Mouse (Mus musculus) liver, embryonic 16.5 days (tissue): ENCODE results near the gene Ttc9. TPM values are rescaled to one million over a fixed set of nuclear protein-coding genes. Genes with fewer than 3 reads are reported as not detected.
A peak's percentile ranks its signal among the peaks of the same experiment; 100 is the strongest.

ENCODE experiments used
- ATAC-seq: fragments of 200-750 bp; cut with Nextera tagmentation; 2 replicates; pipeline ENCODE4 v1.8.0; 2017; ENCODE audit warnings: low read depth, mild to moderate bottlenecking, moderate number of reproducible peaks, moderate library complexity
- H3K27ac ChIP-seq: fragments of 300-500 bp; sonication (generic); 2 replicates; pipeline ENCODE4 v1.5.1; 2014; ENCODE audit warnings: mild to moderate bottlenecking, low read length
- H3K27me3 ChIP-seq: fragments of 300-500 bp; sonication (generic); 2 replicates; pipeline ENCODE4 v1.6.1; 2014; ENCODE audit warnings: low read depth, low read length, mixed read lengths; ENCODE audit not compliant: control insufficient read depth, insufficient read depth
- H3K36me3 ChIP-seq: fragments of 300-500 bp; sonication (generic); 2 replicates; pipeline ENCODE4 v1.6.1; 2014; ENCODE audit warnings: mild to moderate bottlenecking; ENCODE audit not compliant: control insufficient read depth, insufficient read depth
- H3K4me1 ChIP-seq: fragments of 300-500 bp; sonication (generic); 2 replicates; pipeline ENCODE4 v1.6.1; 2014; ENCODE audit warnings: low read depth, low read length, mixed read lengths; ENCODE audit not compliant: control insufficient read depth
- H3K4me2 ChIP-seq: fragments of 300-500 bp; sonication (generic); 2 replicates; pipeline ENCODE4 v1.6.1; 2014; ENCODE audit warnings: low read depth, low read length, mixed read lengths
- H3K4me3 ChIP-seq: fragments of 300-500 bp; sonication (generic); 2 replicates; pipeline ENCODE4 v1.5.1; 2014; ENCODE audit warnings: low read depth, mild to moderate bottlenecking, low read length
- H3K9ac ChIP-seq: fragments of 300-500 bp; sonication (generic); 2 replicates; pipeline ENCODE4 v1.6.1; 2014; ENCODE audit warnings: low read depth, low read length
- H3K9me3 ChIP-seq: fragments of 300-500 bp; sonication (generic); replicated peaks from 2 replicates; pipeline ENCODE4 v1.6.1; 2016; ENCODE audit warnings: low read length; ENCODE audit not compliant: control insufficient read depth
- WGBS: fragments of 180-500 bp; shearing (Covaris S2); extraction: QIAGEN DNeasy Blood & Tissue Kit; methylation state at CpG from one replicate; pipeline ENCODE4 v1.1.7; 2014; ENCODE audit not compliant: insufficient replicate concordance; 5-methylcytosine and 5-hydroxymethylcytosine counted together
- polyA plus RNA-seq: library from polyadenylated mRNA; unstranded; fragments of >200 nt; fragmentation: Nextera tagmentation; extraction: Ambion mirVana; gene quantifications from 2 replicates; pipeline ENCODE4 v1.2.1, GENCODE M21; 2015

The Ttc9 gene
- polyA plus RNA-seq, result 0.18 and 0.44 TPM in 2 replicates

GRCm38 (mm10) chr12:81630915-81631660, at the start of gene Ttc9:
Gene Ttc9, plus strand, starts transcription at chr12:81631249.
- ATAC-seq, result peak; percentile 35; the same call in 1 of the 2 replicates
- no peak within 1 kb of the TSS for H3K27ac ChIP-seq

GRCm38 (mm10) chr12:81594902-81595671, 36.0 kb upstream of the Ttc9 start, which contains the start of gene Med6:
Gene Med6, minus strand, starts transcription at chr12:81595008.
- Histone ChIP-seq H3K27me3 (no peaks in the 10 kb centered on the region), H3K4me3 (peak within 1 kb of the TSS; percentile 98), H3K9ac (peak within 1 kb of the TSS; percentile 78), H3K4me1 (peaks cover 15% of the 10 kb centered on the region), H3K36me3 (peaks cover 8% of the 10 kb centered on the region; the same call in 1 of the 2 replicates), H3K27ac (peak within 1 kb of the TSS; percentile 92), H3K9me3 (no peaks in the 10 kb centered on the region), H3K4me2 (peak within 1 kb of the TSS; percentile 80)
- WGBS, result 2% methylated on average over 36 of the region's 36 CpGs
- peak; percentile 98 for ATAC-seq

More at GRCm38 (mm10) chr12:81630915-81631660, at the start of gene Ttc9:
- no peaks in the 10 kb centered on the region; the same call in 1 of the 2 replicates for H3K4me1 ChIP-seq
- H3K9me3 ChIP-seq, result no peaks in the 10 kb centered on the region
- WGBS, result under 1% methylated on average over 79 of the region's 82 CpGs
- H3K9ac ChIP-seq, result no peak within 1 kb of the TSS
- peaks cover 37% of the 10 kb centered on the region for H3K27me3 ChIP-seq
- H3K4me2 ChIP-seq, result peak within 1 kb of the TSS; percentile 65
- peak within 1 kb of the TSS; percentile 51 for H3K4me3 ChIP-seq
- no peaks in the 10 kb centered on the region for H3K36me3 ChIP-seq

- H3K9me3 ChIP-seq, result no peaks in the 10 kb centered on the region
- peaks cover 15% of the 10 kb centered on the region for H3K4me1 ChIP-seq
- no peak overlapping the region; the same call in 1 of the 2 replicates for H3K9ac ChIP-seq
- H3K4me3 ChIP-seq, result no peak overlapping the region
- WGBS, result 32% methylated on average over 8 of the region's 8 CpGs
- ATAC-seq, result peak; percentile 25
- peak overlapping the region; percentile 86 for H3K27ac ChIP-seq
- no peaks in the 10 kb centered on the region for H3K36me3 ChIP-seq
- 0 out of 2 replicates have a peak, but pooled peaks cover 1% of the 10 kb centered on the region for H3K27me3 ChIP-seq
- H3K4me2 ChIP-seq, result peak overlapping the region; percentile 46
Observed at GRCm38 (mm10) chr12:81596547-81597262, 34.3 kb upstream of the Ttc9 start.

- Histone ChIP-seq H3K9ac (no peak overlapping the region), H3K36me3 (no peaks in the 10 kb centered on the region), H3K27ac (no peak overlapping the region), H3K4me1 (no peaks in the 10 kb centered on the region), H3K4me3 (no peak overlapping the region), H3K27me3 (0 out of 2 replicates have a peak, but pooled peaks cover 2% of the 10 kb centered on the region), H3K9me3 (no peaks in the 10 kb centered on the region), H3K4me2 (no peak overlapping the region)
- 41% methylated on average over 5 of the region's 5 CpGs for WGBS
- ATAC-seq, result no peak
Observed at GRCm38 (mm10) chr12:81604995-81605784, 25.9 kb upstream of the Ttc9 start.

- H3K9ac ChIP-seq, result no peak overlapping the region
- no peaks in the 10 kb centered on the region for H3K27me3 ChIP-seq
- ATAC-seq, result no peak
- no peaks in the 10 kb centered on the region for H3K9me3 ChIP-seq
- no peak overlapping the region for H3K27ac ChIP-seq
- no peaks in the 10 kb centered on the region for H3K4me1 ChIP-seq
- H3K4me2 ChIP-seq, result no peak overlapping the region
- H3K4me3 ChIP-seq, result no peak overlapping the region
- H3K36me3 ChIP-seq, result no peaks in the 10 kb centered on the region
Observed at GRCm38 (mm10) chr12:81609445-81609844, 21.6 kb upstream of the Ttc9 start.

- Histone ChIP-seq H3K27me3 (no peaks in the 10 kb centered on the region; the same call in 1 of the 2 replicates), H3K4me3 (no peak overlapping the region), H3K27ac (no peak overlapping the region), H3K9ac (no peak overlapping the region), H3K4me2 (no peak overlapping the region), H3K4me1 (no peaks in the 10 kb centered on the region), H3K36me3 (no peaks in the 10 kb centered on the region), H3K9me3 (no peaks in the 10 kb centered on the region)
- ATAC-seq, result no peak
- WGBS, result 63% methylated on average over 6 of the region's 6 CpGs
Observed at GRCm38 (mm10) chr12:81615807-81616206, 15.2 kb upstream of the Ttc9 start.

GRCm38 (mm10) chr12:81616980-81617379, 14.1 kb upstream of the Ttc9 start:
- no peak for ATAC-seq
- Histone ChIP-seq H3K4me2 (no peak overlapping the region), H3K27me3 (no peaks in the 10 kb centered on the region; the same call in 1 of the 2 replicates), H3K36me3 (no peaks in the 10 kb centered on the region), H3K9ac (no peak overlapping the region), H3K4me1 (no peaks in the 10 kb centered on the region), H3K9me3 (no peaks in the 10 kb centered on the region), H3K4me3 (no peak overlapping the region), H3K27ac (no peak overlapping the region)
- 31% methylated on average over 7 of the region's 7 CpGs for WGBS

GRCm38 (mm10) chr12:81619302-81619701, 11.7 kb upstream of the Ttc9 start:
- ATAC-seq, result no peak
- H3K9ac ChIP-seq, result no peak overlapping the region
- no peaks in the 10 kb centered on the region for H3K4me1 ChIP-seq
- WGBS, result 7% methylated on average over 5 of the region's 5 CpGs
- no peaks in the 10 kb centered on the region; the same call in 1 of the 2 replicates for H3K27me3 ChIP-seq
- H3K4me2 ChIP-seq, result no peak overlapping the region
- no peak overlapping the region for H3K4me3 ChIP-seq
- H3K27ac ChIP-seq, result no peak overlapping the region
- no peaks in the 10 kb centered on the region for H3K36me3 ChIP-seq
- no peaks in the 10 kb centered on the region for H3K9me3 ChIP-seq
